Mouse (Mus musculus) CH12.LX (cell line): Measurements from ENCODE around the gene Jak1. TPM values are rescaled to one million over a fixed set of nuclear protein-coding genes. Genes with fewer than 3 reads are reported as not detected.

Experiments used
- DNase-seq: peaks from one replicate; pipeline ENCODE4 v3.0.0-alpha.2; 2013; ENCODE audit errors: extremely low read depth
- H3K27ac ChIP-seq: 2 replicates; pipeline ENCODE4 v1.5.1; 2012; ENCODE audit warnings: low read depth, mild to moderate bottlenecking, control low read depth, moderate library complexity; ENCODE audit not compliant: insufficient read depth
- H3K27me3 ChIP-seq: replicated peaks from 2 replicates; pipeline ENCODE3; 2012; ENCODE audit warnings: inconsistent platforms
- H3K36me3 ChIP-seq, 2 experiments: replicated peaks in 1 of 2; 2 replicates each; pipeline versions ENCODE3 to v1.6.1; 2012; ENCODE audit warnings: inconsistent platforms in 1 of 2, low read length in 1 of 2, mild to moderate bottlenecking in 1 of 2, mixed read lengths in 1 of 2, moderate library complexity in 1 of 2; ENCODE audit not compliant: control insufficient read depth in 1 of 2, insufficient read depth in 1 of 2
- H3K4me1 ChIP-seq, 2 experiments: 2 replicates each; pipeline ENCODE4 v1.6.1; 2012; ENCODE audit warnings: inconsistent platforms in 1 of 2, moderate library complexity in 1 of 2; ENCODE audit not compliant: insufficient read depth in 2 of 2, control insufficient read depth in 1 of 2
- H3K4me2 ChIP-seq: 2 replicates; pipeline ENCODE4 v1.6.1; 2012; ENCODE audit warnings: low read depth, mild to moderate bottlenecking, control low read depth; ENCODE audit not compliant: poor library complexity, insufficient read depth, severe bottlenecking
- H3K4me3 ChIP-seq, 3 experiments: fragments of 150-350 bp in 1 of 3; sonication (generic) in 1 of 3; replicated peaks in 1 of 3; 2 replicates each; pipeline versions ENCODE3 to v1.5.1; 2011 to 2012; ENCODE audit warnings: low read depth in 2 of 3, low read length in 2 of 3, mild to moderate bottlenecking in 2 of 3, moderate library complexity in 2 of 3, control low read depth in 1 of 3, improper control_type of control experiment in 1 of 3, inconsistent platforms in 1 of 3, mixed read lengths in 1 of 3; ENCODE audit not compliant: poor library complexity in 1 of 3
- H3K79me2 ChIP-seq: replicated peaks from 2 replicates; pipeline ENCODE4 v1.6.1; 2012; ENCODE audit warnings: mild to moderate bottlenecking, moderate library complexity; ENCODE audit not compliant: control insufficient read depth, poor library complexity, insufficient read depth, severe bottlenecking; ENCODE audit errors: extremely low read depth
- H3K9ac ChIP-seq: 2 replicates; pipeline ENCODE4 v1.6.1; 2012; ENCODE audit warnings: low read depth, mild to moderate bottlenecking, control low read depth, moderate library complexity; ENCODE audit not compliant: insufficient read depth
- H3K9me3 ChIP-seq: replicated peaks from 2 replicates; pipeline ENCODE3; 2012; ENCODE audit warnings: low read length, inconsistent platforms, mixed read lengths
- BHLHE40 ChIP-seq: IDR thresholded peaks from 2 replicates; pipeline ENCODE4 v1.6.1; 2011; ENCODE audit warnings: mild to moderate bottlenecking, low read depth, low read length, improper control_type of control experiment
- CHD2 ChIP-seq: IDR thresholded peaks from 2 replicates; pipeline ENCODE4 v1.6.1; 2011; ENCODE audit warnings: low read length, improper control_type of control experiment
- ELF1 ChIP-seq: IDR thresholded peaks from 2 replicates; pipeline ENCODE4 v1.6.1; 2014; ENCODE audit warnings: low read depth, mild to moderate bottlenecking, inconsistent platforms, low read length, improper control_type of control experiment
- GABPA ChIP-seq: IDR thresholded peaks from 2 replicates; pipeline ENCODE4 v1.6.1; 2012; ENCODE audit warnings: low read depth, low read length, improper control_type of control experiment, inconsistent platforms; ENCODE audit not compliant: insufficient replicate concordance
- IRF4 ChIP-seq: IDR thresholded peaks from 2 replicates; pipeline ENCODE4 v1.6.1; 2014; ENCODE audit warnings: low read depth, mild to moderate bottlenecking, inconsistent platforms, low read length, improper control_type of control experiment
- JUN ChIP-seq: IDR thresholded peaks from 2 replicates; pipeline ENCODE4 v1.6.1; 2011; ENCODE audit warnings: low read depth, mild to moderate bottlenecking, low read length, improper control_type of control experiment, moderate library complexity; ENCODE audit not compliant: insufficient read depth
- JUND ChIP-seq: conservative IDR thresholded peaks from 2 replicates; pipeline ENCODE4 v1.6.1; 2011; ENCODE audit warnings: low read depth, low read length, improper control_type of control experiment
- KAT2A ChIP-seq: IDR thresholded peaks from 2 replicates; pipeline ENCODE4 v1.6.1; 2012; ENCODE audit warnings: low read length, improper control_type of control experiment, inconsistent platforms; ENCODE audit not compliant: insufficient replicate concordance
- MEF2A ChIP-seq: IDR thresholded peaks from 2 replicates; pipeline ENCODE4 v1.6.1; 2014; ENCODE audit warnings: low read depth, mild to moderate bottlenecking, inconsistent platforms, low read length, improper control_type of control experiment, borderline replicate concordance
- PAX5 ChIP-seq: IDR thresholded peaks from 2 replicates; pipeline ENCODE4 v1.6.1; 2012; ENCODE audit warnings: low read length, inconsistent platforms, mixed read lengths
- POLR2A ChIP-seq: IDR thresholded peaks from 2 replicates; pipeline ENCODE4 v1.6.1; 2011; ENCODE audit warnings: low read depth, mild to moderate bottlenecking, improper control_type of control experiment, low read length
- RCOR1 ChIP-seq: conservative IDR thresholded peaks from 2 replicates; pipeline ENCODE4 v1.6.1; 2012; ENCODE audit warnings: low read depth, mild to moderate bottlenecking, inconsistent platforms, low read length, improper control_type of control experiment
- TCF12 ChIP-seq: IDR thresholded peaks from 2 replicates; pipeline ENCODE4 v1.6.1; 2014; ENCODE audit warnings: low read depth, mild to moderate bottlenecking, inconsistent platforms, low read length, improper control_type of control experiment
- USF1 ChIP-seq: IDR thresholded peaks from 2 replicates; pipeline ENCODE4 v1.6.1; 2014; ENCODE audit warnings: low read depth, mild to moderate bottlenecking, inconsistent platforms, low read length, improper control_type of control experiment
- USF2 ChIP-seq: conservative IDR thresholded peaks from 2 replicates; pipeline ENCODE4 v1.6.1; 2011; ENCODE audit warnings: low read depth, low read length, improper control_type of control experiment
- ZC3H11A ChIP-seq: IDR thresholded peaks from 2 replicates; pipeline ENCODE4 v1.6.1; 2012; ENCODE audit warnings: low read depth, mild to moderate bottlenecking, inconsistent platforms, low read length, improper control_type of control experiment
- ZMIZ1 ChIP-seq: IDR thresholded peaks from 2 replicates; pipeline ENCODE4 v1.6.1; 2012; ENCODE audit warnings: low read depth, mild to moderate bottlenecking, inconsistent platforms, low read length, improper control_type of control experiment
- ZNF384 ChIP-seq: IDR thresholded peaks from 2 replicates; pipeline ENCODE4 v1.6.1; 2012; ENCODE audit warnings: low read depth, low read length, improper control_type of control experiment, inconsistent platforms
- dilution Hi-C: fragments of 300-500 bp; cut with MboI; formaldehyde crosslinking; loops from 2 replicates; pipeline ENCODE4 v1.14.3; 2020; ENCODE audit warnings: low sequenced_read_pairs; ENCODE audit not compliant: extremely low pct_unique_long_range_greater_than_20kb, extremely low pct_ligation_motif_present
- in situ Hi-C: fragments of 300-500 bp; cut with MboI; formaldehyde crosslinking; loops from 3 replicates; pipeline ENCODE4 v1.14.3; 2019; ENCODE audit warnings: low sequenced_read_pairs, low pct_ligation_motif_present, low pct_unique_long_range_greater_than_20kb, mixed read lengths
- polyA plus RNA-seq: library from polyadenylated mRNA; unstranded; fragments of >175 nt; gene quantifications from 2 replicates; pipeline ENCODE4 v1.2.1, GENCODE M21; 2012; ENCODE audit warnings: low read depth; ENCODE audit not compliant: insufficient read length
- total RNA-seq, 2 experiments: library from RNA; depleted of rRNA; stranded (reverse); fragments of 300-350 nt in 1 of 2; fragments of >200 nt in 1 of 2; gene quantifications; 2 replicates each; pipeline ENCODE4 v1.2.3; 2012 to 2014

Gene Jak1
- total and polyA plus RNA-seq, 3 experiments = 28.6 to 51.4 (median 33.9) TPM

- H3K4me3 ChIP-seq = no peak overlapping the region
- dilution Hi-C loops = no loop called here
These were observed 24.3 kb downstream of the Jak1 start for GRCm38 (mm10) chr4:101240875-101241173.

DNA sequence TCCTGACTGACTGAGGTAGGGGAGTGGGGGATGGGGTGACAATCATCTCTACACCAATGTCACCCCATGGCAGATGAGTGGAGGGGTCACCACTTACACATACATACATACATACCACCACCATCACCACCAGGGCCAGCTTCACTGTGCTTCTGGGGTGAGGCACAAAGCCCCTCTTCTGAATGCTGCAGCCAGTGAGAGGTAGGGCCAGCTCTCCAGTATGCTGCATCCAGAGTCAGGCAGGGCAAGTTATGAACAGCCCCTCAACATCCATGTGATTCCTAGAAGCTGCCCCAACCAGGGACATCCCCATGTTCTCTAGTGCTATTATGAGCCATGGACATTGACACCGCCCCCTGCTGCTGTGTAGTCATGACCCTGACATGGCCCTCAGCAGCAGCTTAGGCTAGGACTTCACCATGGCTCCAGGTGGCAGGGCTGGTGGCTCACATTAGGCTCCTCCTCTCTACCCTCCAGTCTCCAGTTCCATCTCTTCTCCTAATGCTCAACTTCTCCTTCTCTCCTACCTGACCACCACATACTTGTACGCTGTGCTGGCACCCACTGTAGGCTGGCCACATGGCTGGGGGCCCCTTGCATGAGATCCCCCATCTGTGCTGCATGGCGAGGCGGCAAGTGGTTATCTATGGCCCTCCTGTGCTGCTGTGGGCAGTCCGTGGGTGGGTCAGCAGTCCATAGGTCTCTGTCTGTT lies 24.8 kb downstream of the Jak1 start:
- no peak for DNase-seq
- in situ Hi-C loops (no loop called here), dilution Hi-C loops (no loop called here)
- H3K9ac ChIP-seq = no peak overlapping the region
- peaks cover 10 to 60% of the 10 kb centered on the region in 2 experiments for H3K4me1 ChIP-seq
- H3K79me2 ChIP-seq = peaks cover 3% of the 10 kb centered on the region; the same call in 1 of the 2 replicates
- H3K4me2 ChIP-seq = no peak overlapping the region
- no peak overlapping the region for H3K27ac ChIP-seq
- peaks cover 0 to 23% of the 10 kb centered on the region in 2 experiments for H3K36me3 ChIP-seq
- TF ChIP-seq TCF12 (no peak), USF2 (no peak), KAT2A (no peak), MEF2A (no peak), USF1 (no peak), BHLHE40 (no peak), IRF4 (no peak), POLR2A (no peak), PAX5 (no peak), RCOR1 (no peak), ZC3H11A (no peak)
- H3K9me3 ChIP-seq = no peaks in the 10 kb centered on the region
- no peaks in the 10 kb centered on the region for H3K27me3 ChIP-seq
- H3K4me3 ChIP-seq = no peak overlapping the region

More at GRCm38 (mm10) chr4:101240875-101241173, 24.3 kb downstream of the Jak1 start:
- Histone ChIP-seq H3K36me3 (peaks cover 0 to 23% of the 10 kb centered on the region in 2 experiments), H3K4me1 (peaks cover 10 to 60% of the 10 kb centered on the region in 2 experiments), H3K9me3 (no peaks in the 10 kb centered on the region), H3K79me2 (peaks cover 3% of the 10 kb centered on the region; the same call in 1 of the 2 replicates), H3K27me3 (no peaks in the 10 kb centered on the region), H3K9ac (no peak overlapping the region), H3K27ac (no peak overlapping the region), H3K4me2 (no peak overlapping the region)
- TF ChIP-seq ZNF384 = no peak
- TF ChIP-seq GABPA = no peak
- no peak for TF ChIP-seq CHD2
- TF ChIP-seq JUN = no peak
- no peak for TF ChIP-seq JUND
- TF ChIP-seq ZMIZ1 = no peak
- TF ChIP-seq ELF1 = no peak
- no peak for TF ChIP-seq IRF4
- no peak for DNase-seq
- in situ Hi-C loops = no loop called here
